Mouse (Mus musculus): Measurements from ENCODE around the gene Tnf.
A peak's percentile ranks its signal among the peaks of the same experiment; 100 is the strongest.

The Tnf gene

DNA sequence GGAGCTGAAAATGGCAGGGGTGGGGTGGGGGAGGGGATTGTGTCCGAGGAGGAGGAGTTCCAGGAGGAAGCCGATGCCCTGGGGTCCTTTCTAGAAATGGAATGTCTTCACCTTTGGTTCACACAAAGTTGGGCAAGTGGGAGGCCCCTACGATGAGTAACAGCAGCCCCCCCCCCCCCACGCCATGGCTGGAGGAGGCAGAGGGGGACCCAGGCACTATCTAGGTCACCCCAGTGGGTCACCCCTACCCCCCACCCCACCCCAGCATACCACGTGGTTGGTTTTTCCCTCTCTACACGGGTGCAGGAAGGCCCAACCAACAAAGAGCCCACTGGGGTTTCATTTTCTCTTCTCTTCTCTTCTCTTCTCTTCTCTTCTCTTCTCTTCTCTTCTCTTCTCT, 4.7 kb downstream of the Tnf start:
- DNase-seq, result no peak

DNA sequence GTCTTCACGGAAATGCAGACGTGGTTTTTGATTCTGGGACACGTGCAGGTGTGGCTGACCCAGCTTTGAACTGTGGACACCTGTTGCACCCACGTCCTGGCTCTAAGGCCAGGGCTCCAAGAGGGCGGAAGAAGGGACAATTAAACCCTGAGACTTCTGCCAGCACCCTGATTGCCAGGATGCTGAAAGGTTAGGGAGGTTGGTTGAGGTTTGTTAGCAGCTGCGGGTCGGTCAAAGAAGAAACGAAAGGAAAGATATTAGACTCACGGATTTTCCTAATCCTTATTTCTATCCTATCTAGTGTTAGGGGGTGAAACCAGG, 5.5 kb downstream of the Tnf start:
- DNase-seq, result no peak

DNA sequence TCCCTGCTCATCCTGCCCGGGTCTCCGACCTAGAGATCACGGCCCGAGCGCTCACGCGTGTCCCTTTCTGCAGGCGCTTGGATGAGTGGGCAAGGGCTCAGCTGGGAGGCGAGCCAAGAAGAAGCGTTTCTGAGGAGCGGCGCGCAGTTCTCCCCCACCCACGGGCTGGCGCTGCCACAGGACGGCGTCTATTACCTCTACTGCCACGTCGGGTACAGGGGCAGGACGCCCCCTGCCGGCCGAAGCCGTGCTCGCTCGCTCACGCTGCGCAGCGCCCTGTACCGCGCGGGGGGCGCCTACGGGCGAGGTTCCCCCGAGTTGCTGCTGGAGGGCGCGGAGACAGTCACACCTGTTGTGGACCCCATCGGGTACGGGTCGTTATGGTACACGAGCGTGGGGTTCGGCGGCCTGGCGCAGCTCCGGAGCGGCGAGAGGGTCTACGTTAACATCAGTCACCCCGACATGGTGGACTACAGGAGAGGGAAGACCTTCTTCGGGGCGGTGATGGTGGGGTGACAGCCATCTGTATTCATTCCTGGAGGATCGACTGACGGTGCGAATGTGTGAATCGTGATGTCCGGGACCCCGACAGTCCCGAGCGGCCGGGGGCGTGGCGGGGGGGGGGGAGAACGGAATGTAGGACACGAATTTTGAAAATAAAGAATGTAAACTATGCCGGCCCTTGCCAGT, 6.0 kb downstream of the Tnf start:
- peak; percentile 87 for DNase-seq

GRCm38 (mm10) chr17:35194844-35195630, 6.8 kb downstream of the Tnf start:
- no peak for DNase-seq

DNA sequence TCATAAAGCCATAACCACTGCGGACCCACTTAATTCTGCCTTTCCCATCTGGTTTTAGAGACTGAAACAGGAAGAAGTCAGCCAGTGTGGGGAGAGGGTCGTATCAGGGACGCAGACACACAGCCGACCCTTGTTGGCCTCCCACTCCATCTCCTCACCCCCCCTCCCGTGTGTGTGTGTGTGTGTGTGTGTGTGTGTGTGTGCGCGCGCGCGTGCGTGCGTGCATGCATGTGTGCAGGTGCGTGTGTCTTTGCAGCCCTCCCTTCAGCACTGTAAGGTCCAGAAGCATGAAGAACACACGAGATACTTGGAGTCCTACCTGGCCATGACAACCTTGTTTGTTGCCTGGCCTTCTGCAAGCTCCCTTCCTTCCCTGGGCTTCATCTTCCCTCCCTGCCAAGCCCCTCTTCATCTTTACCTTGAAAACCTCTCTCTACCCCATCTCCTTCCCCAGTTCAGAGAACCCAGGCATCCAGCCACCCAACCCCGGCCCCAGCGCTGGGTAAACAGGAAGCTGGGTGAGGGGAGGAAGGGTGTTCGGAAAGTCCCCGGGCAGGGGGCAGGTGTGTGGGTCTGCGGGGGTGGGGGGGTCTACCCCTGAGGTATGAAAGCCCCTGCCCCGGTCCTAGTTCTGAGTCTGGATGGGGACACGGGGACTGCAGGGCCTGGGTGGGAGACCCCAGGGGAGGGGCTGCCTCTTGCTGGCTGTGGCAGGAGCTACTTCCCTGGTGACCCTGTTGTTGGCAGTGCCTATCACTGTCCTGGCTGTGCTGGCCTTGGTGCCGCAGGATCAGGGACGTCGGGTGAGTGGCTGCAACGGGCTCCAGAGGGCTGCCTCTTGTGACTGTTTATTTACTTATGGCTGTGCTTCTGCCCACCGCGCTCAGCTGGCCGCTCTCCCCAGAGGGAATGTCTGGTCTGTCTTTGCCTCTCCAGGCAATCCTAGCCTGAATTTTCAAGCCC, 7.6 kb downstream of the Tnf start, which contains the start of gene Ltb:
Gene Ltb (plus strand): TSS at position 559 of the 963 bp plus-strand sequence.
- DNase-seq, result peak; percentile 53

DNA sequence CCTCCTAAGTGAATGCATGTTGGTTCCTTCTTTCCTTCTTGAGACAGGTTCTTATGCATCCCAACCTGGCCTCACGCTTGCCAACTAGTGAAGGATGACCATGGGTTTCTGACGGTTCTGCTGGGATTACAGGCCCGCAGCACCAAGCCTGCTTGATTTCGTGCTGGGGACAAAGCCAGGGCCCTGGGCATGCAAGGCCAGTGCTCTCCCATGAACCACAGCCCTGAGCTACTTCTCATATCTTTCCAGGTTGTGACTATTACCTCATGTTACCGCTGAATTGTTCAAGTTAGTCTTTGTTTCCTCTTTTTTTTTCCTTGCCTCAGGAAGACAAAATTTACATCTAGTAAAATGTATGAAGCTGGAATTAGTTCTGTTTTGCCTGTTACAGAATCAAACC, 8.9 kb downstream of the Tnf start:
- DNase-seq, result peak; percentile 48

DNA sequence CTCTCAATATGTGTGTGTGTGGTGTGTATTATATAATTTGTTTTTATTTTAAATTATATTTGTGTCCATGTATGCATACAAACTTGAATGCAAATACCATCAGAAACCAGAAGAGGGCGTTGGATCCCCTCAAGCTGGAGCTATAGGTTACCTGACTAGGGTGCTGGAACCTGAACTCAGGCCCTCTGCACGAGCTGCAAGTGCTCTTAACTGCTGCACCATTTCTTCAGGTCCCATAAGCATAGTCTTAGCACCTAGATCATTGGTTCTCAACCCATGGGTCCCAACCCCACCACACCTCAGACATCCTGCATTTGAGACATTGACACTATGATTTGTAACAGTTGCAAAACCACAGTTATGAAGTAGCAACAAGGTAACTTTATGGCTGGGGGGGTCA, 10.1 kb downstream of the Tnf start:
- no peak for DNase-seq

GRCm38 (mm10) chr17:35190096-35190495, 11.7 kb downstream of the Tnf start:
- peak; percentile 34 for DNase-seq

DNA sequence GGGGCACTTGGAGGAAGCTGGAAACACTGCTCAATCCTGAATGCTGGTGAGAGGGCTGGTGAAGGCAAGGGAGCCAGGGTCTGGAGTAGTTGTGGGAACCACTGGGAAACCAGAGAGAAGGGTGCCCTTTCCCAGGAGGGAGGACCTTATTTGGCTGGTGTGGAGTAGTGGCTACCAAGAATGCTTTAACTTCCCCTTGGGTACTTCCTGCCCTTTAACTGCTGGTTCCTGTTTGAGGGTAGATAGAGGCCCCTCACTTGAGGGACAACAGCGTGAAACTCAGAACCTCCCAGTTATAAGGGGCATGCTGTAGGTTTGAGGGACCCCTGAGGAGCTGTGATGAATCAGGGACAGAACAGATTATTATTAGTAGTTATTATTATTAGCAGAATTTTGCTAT, 12.6 kb downstream of the Tnf start:
- DNase-seq, result peak; percentile 42

DNA sequence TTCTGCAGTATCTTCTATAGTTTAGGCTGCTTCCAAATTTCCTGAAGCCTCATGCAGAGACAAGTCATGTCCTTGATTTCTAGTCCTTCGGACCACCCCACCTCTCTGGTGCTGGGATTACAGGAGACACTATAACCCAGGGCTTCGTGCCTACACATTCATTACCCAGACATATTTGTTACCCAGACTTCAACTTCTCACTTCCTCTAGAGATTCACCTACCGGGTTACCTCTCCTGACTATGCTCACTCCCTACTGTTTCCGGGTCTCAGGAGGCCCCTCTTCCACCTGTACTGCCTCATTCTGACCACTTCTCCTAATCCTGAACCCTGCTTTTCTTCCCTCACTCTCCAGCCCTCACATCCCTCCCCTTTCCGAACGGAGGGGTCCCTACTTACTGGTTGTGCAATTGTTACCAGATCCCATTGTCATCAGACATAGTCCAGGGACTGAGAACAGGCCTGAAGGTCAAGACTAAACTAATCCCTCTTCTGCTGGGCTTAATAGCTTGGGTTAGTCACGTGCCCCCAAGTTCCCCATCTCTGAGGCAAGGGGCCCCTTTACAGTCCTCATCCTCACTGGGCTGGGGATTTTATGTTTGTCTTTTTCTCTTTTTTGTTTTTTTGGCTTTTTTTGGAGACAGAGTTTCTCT, 13.7 kb downstream of the Tnf start, which contains the start of gene Lst1:
Gene Lst1 (minus strand): TSS at position 481 of the 652 bp plus-strand sequence.
- peak; percentile 38 for DNase-seq

- no peak for DNase-seq
Measured at GRCm38 (mm10) chr17:35187345-35187744, 14.5 kb downstream of the Tnf start.

GRCm38 (mm10) chr17:35186681-35187080, 15.1 kb downstream of the Tnf start:
- DNase-seq, result peak; percentile 66

DNA sequence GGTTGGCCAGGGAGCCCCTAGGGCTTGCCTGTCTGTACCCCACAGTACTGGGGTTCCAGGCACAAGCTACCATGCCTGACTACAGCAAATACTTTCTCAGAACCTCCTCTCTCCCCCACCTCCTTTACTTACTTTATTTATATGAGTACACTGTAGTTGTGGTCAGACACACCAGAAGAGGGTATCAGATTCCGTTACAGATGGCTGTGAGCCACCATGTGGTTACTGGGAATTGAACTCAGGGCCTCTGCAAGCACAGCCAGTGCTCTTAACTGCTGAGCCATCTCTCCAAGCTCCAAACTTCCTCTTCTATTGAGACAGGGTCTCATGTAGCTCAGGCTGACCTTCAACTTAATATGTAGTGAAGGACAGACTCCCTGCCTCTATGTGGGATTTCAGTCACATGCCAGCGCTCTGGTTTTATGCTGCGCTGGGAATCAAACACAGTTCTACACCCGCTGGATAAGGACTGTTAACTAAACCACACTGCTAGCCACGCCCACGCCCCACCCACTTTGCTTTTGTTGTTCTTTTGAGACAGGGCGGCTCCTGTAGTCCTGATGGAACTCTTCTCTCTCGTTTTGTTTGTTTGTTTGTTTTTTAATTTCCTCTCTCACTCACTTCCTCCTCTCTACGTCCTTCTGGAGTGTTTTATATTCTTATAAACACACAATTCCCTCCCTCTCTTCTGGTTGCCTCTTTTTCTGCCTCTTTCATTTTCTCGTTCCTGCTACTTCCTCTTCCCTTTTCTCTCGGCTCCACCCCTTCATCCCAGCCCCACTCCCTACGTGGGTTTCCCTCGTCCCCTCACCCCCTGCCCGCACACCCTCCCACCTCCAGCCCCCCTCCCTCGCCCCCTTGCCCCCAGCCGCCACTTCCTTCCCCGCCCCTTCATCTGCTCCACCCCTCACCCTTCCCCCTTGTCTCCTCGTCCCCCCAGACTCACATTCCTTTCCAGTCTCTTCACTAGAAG, 15.9 kb downstream of the Tnf start:
- peak; percentile 95 for DNase-seq

DNA sequence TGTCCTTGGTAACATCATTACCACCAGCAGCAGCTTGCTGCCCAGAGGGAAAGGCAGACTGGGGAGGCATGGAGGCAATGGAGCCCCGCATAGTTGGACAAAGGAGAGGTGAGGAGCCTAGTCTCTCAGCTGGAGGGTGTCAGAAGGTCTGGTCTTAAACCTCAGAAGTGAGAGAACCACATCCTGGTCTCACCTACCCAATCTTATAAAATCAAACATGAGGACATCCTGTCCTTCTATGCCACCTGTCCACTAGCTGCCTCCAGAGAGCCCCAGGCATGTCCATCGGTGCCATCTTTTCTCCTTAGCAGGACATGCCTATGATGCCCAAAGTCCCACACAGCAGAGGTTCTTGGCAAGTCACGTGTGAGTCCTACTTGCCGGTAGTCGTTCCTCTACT, 21.7 kb downstream of the Tnf start:
- no peak for DNase-seq

GRCm38 (mm10) chr17:35178528-35178927, 23.3 kb downstream of the Tnf start:
- DNase-seq, result peak; percentile 87

DNA sequence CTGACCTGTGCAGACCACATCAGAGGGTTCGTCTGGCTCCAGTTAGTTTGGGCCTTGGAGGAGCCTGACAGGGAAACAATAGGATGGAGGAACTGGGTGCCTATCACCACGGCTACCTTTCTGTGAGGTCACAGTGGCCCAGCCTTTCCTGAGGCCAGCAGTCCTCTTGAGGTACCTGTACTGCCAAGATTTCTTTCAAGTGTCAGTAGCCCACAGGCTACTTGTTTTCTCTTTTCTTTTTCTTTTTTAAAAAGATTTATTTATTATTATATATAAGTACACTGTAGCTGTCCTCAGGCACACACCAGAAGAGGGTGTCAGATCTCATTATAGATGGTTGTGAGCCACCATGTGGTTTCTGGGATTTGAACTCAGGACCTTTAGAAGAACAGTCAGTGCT, 25.8 kb downstream of the Tnf start, which contains the start of gene Aif1:
Gene Aif1 (minus strand): TSS at position 101 of the 400 bp plus-strand sequence.
- DNase-seq, result no peak

DNA sequence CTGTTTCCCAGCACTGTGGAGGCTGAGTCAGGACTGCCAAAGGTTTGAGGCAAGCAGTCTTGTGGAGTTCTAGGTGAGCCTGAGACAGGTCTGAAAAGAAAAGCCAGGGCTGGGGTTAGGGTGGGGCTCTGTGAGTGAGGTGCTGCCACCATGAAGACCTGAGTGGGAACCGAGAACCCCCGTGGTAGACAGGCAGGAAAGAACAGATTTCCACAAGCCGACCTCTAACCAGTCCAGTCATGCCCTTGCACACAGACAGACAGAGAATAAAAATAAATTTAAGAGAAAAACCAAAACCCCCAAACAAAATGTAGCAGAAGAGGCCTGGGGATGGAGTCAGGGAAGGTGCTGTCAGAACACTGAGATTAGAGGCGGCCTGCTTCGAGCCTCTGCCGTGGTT, 26.4 kb downstream of the Tnf start:
- DNase-seq, result no peak

- DNase-seq, result no peak
Measured at GRCm38 (mm10) chr17:35174201-35174977, 27.4 kb downstream of the Tnf start.

GRCm38 (mm10) chr17:35173329-35173728, 28.5 kb downstream of the Tnf start:
- no peak for DNase-seq

DNA sequence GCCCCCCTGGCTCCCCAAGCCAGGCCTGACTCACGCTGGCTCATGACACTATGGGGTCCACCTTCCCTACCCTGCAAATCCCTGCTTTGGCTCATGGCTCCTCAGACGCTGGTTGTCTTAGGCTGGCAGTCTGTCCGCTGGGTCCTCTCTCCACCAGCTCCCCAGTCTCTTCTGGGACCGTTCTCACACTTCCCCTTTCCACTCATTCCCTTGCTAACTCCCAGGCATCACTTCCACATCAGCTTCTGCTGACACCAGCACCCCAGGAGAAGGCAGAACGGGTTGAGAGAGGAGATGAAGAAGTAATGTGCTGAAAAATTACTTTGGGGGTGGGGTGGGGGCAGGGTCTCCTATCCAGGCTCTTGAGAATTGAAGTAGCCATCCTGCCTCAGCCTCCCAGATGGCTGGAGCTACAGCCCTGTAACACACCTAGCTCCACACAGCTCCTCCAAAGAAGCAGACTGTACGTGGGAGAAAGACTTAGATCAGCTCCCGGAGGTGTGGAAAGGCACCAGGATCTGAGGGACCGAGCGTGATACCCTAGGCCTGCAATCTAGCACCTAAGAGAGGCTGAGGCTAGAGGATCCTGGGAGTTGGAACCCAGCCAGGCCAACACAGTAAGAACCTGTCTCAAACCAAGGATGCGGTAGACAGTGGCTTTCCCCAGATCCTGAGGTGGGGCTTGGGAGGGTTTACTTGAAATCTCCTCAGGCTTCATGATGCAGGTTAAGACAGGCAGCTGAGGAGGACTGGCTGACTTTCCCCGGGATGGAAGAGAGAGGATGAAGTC, 29.2 kb downstream of the Tnf start:
- peak; percentile 13 for DNase-seq

Measured in lung, postnatal 36 days (tissue).